Mouse (Mus musculus): Measurements from ENCODE around the gene Cchcr1. TPM values are rescaled to one million over a fixed set of nuclear protein-coding genes. Genes with fewer than 3 reads are reported as not detected.

Gene Cchcr1
- polyA plus RNA-seq, 1 experiment from 2014 or later, result 7.4 TPM

DNA sequence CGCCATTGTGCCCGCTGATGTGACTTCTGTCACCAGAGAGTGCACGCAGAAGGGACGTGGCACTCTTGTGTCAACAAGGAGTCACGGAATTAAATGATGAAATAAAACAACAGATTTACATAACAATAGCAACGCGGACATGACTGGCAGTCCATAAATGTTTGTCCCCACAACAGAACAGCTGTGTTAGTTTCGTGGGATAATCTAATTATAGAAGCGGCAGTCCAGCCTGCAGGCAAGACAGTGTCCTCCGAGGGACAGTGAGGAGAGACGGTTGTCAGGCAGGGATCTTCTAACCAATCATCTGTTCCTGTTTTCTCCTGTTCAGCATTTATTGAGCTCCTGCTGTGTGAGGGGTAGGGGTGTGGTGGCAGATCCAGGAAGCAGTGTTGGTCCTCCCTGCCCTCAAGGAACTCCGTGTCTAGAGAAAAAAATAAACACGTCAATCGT is 26.5 kb downstream of the Cchcr1 start:
- H3K9ac ChIP-seq, result no peak overlapping the region
- no peaks in the 10 kb centered on the region for H3K4me1 ChIP-seq (replicated peaks)
- H3K4me3 ChIP-seq (replicated peaks), result no peak overlapping the region
- H3K27ac ChIP-seq (replicated peaks), result no peak overlapping the region
- 0 out of 2 replicates have a peak, but pooled peaks cover 7% of the 10 kb centered on the region for H3K27me3 ChIP-seq
- no peaks in the 10 kb centered on the region for H3K36me3 ChIP-seq (replicated peaks)
- no peak overlapping the region for H3K4me2 ChIP-seq
- 55% methylated on average over 14 of the region's 14 CpGs for WGBS (ENCODE audit: insufficient replicate concordance)
- no peak for ATAC-seq (ENCODE audit: insufficient read depth)
- no peaks in the 10 kb centered on the region for H3K9me3 ChIP-seq (replicated peaks)

DNA sequence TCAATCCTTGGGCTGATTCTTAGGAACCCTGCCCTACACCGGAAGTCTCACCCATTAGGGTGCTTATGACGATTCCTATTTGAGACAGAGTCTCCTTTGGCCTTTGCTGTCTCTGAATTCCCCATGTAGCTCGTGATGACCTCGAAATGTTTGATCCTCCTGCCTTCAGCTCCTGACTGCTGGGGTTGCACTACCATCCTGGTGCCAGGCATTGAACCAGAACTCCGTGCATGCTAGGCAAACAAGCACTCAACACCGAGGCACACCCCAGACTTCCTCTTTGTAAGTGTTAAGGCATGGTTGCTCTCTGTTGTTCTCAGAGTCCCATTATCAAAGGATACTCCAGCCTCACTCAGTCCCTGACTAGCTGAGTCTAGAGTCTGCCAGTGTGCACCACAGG is 27.1 kb downstream of the Cchcr1 start:
- no peaks in the 10 kb centered on the region for H3K36me3 ChIP-seq (replicated peaks)
- H3K27me3 ChIP-seq, result 0 out of 2 replicates have a peak, but pooled peaks cover 7% of the 10 kb centered on the region
- H3K4me2 ChIP-seq, result no peak overlapping the region
- no peaks in the 10 kb centered on the region for H3K4me1 ChIP-seq (replicated peaks)
- no peak overlapping the region for H3K4me3 ChIP-seq (replicated peaks)
- no peak overlapping the region for H3K27ac ChIP-seq (replicated peaks)
- no peaks in the 10 kb centered on the region for H3K9me3 ChIP-seq (replicated peaks)
- 41% methylated on average over 6 of the region's 6 CpGs for WGBS (ENCODE audit: insufficient replicate concordance)
- H3K9ac ChIP-seq, result no peak overlapping the region
- no peak for ATAC-seq (ENCODE audit: insufficient read depth)

DNA sequence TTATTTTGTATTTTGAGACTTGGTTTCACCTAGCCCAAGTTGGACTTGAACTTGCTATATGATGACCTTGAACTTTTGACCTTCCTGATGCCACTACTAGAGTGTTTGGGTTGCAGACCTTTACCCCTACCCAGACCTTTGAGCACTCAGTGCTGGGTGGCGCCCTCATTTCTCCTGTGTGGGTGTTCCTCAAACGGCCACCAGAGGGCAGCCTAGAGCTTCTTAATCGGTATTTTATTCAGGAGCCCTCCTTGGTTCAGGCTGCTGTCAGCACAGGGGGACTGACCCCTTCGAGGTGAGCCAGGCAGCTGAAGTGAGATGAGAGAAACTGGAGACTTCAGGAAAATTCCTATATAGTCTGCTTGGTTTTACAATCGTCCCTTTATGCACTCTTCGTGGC is 27.8 kb downstream of the Cchcr1 start:
- Histone ChIP-seq H3K27ac (replicated peaks) (no peak overlapping the region), H3K9ac (no peak overlapping the region), H3K4me1 (replicated peaks) (no peaks in the 10 kb centered on the region), H3K36me3 (replicated peaks) (no peaks in the 10 kb centered on the region), H3K9me3 (replicated peaks) (no peaks in the 10 kb centered on the region), H3K4me2 (no peak overlapping the region), H3K27me3 (0 out of 2 replicates have a peak, but pooled peaks cover 4% of the 10 kb centered on the region), H3K4me3 (replicated peaks) (no peak overlapping the region)
- 34% methylated on average over 6 of the region's 6 CpGs for WGBS (ENCODE audit: insufficient replicate concordance)
- ATAC-seq (ENCODE audit: insufficient read depth), result no peak

DNA sequence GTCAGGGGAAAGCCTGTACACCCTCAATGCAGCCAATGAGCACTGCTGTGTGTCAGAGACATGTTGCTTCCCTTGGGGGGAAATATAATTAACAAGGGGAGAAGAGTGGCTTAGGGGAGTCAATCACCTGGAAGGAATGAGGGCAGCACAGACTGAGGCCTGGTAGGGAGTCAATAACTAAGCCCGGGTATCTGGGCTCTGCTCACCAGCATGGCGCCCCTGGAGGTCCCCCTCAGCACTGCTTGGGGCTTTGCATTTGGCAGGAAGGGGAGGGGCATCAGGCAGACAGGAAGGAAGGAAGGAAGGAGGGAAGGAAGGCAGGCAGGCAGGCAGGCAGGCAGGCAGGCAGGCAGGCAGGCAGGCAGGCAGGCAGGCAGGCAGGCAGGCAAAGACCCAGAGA is 30.6 kb downstream of the Cchcr1 start:
- Histone ChIP-seq H3K4me3 (replicated peaks) (no peak overlapping the region), H3K9me3 (replicated peaks) (no peaks in the 10 kb centered on the region), H3K4me1 (replicated peaks) (no peaks in the 10 kb centered on the region), H3K27me3 (0 out of 2 replicates have a peak, but pooled peaks cover 8% of the 10 kb centered on the region), H3K27ac (replicated peaks) (no peak overlapping the region), H3K4me2 (no peak overlapping the region), H3K9ac (no peak overlapping the region), H3K36me3 (replicated peaks) (no peaks in the 10 kb centered on the region)
- 58% methylated on average over 2 of the region's 2 CpGs for WGBS (ENCODE audit: insufficient replicate concordance)
- ATAC-seq (ENCODE audit: insufficient read depth), result no peak

DNA sequence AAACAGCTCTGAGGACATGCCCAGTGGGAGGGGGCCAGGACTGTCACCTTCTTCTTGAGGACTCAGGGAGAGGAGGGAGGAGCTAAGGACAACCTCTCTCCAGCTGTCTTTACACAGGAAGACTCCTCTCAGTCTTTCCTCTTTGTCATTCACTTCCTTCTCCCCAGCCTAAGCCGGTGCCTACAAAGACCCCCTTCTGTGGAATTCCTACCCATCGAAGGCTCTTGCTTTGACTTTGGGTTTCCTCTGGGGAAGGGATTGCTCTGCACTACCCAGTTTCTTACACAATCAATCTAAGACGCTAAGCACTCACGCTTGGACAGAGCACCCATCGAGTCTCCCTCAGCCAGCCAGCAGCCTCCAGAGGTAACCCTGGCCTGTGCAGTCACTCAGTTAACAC is 31.7 kb downstream of the Cchcr1 start:
- Histone ChIP-seq H3K4me1 (replicated peaks) (no peaks in the 10 kb centered on the region), H3K4me3 (replicated peaks) (no peak overlapping the region), H3K27ac (replicated peaks) (no peak overlapping the region), H3K9me3 (replicated peaks) (no peaks in the 10 kb centered on the region), H3K4me2 (no peak overlapping the region), H3K9ac (no peak overlapping the region), H3K36me3 (replicated peaks) (no peaks in the 10 kb centered on the region), H3K27me3 (0 out of 2 replicates have a peak, but pooled peaks cover 8% of the 10 kb centered on the region)
- WGBS (ENCODE audit: insufficient replicate concordance), result 17% methylated on average over 5 of the region's 5 CpGs
- no peak for ATAC-seq (ENCODE audit: insufficient read depth)

DNA sequence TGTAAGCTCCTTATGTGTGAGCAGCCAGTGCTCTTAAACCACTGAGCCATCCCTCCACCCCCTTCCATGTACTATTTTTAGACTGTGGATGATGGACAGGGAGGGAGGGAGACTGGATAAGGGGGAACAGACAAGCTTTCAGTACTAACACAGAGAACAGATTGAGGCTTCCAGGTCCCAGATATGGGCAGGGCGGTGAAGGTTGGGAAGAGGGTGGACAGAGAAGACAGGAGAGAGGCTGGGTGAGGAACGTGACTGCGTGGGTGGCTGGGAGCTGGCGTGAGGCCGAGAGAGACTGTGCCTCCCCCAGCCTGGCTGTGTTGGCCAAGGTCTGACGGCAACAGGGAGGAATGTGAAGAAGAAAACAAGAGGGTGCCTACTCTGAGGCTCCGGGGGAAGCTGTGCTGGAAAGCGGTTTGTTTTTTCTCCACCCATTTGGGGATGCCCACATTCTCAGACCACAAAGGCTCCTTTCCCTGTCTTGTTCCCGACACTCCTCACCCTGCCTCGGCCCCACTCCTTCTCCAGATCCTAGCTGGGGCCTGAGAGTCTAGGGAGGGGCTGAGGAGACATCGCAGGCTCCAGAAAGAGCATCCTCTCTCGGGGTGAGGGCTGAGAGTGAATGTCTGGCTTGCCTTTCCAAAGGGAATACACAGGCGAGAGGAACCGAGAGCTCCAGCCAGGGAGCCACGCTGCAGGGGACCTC is 32.7 kb downstream of the Cchcr1 start:
- Histone ChIP-seq H3K27me3 (0 out of 2 replicates have a peak, but pooled peaks cover 8% of the 10 kb centered on the region), H3K36me3 (replicated peaks) (no peaks in the 10 kb centered on the region), H3K4me1 (replicated peaks) (no peaks in the 10 kb centered on the region), H3K9ac (no peak overlapping the region), H3K4me3 (replicated peaks) (no peak overlapping the region), H3K9me3 (replicated peaks) (no peaks in the 10 kb centered on the region), H3K4me2 (no peak overlapping the region), H3K27ac (replicated peaks) (no peak overlapping the region)
- 55% methylated on average over 15 of the region's 15 CpGs for whole genome bisulfite sequencing (ENCODE audit: insufficient replicate concordance)
- no peak for ATAC-seq (ENCODE audit: insufficient read depth)

DNA sequence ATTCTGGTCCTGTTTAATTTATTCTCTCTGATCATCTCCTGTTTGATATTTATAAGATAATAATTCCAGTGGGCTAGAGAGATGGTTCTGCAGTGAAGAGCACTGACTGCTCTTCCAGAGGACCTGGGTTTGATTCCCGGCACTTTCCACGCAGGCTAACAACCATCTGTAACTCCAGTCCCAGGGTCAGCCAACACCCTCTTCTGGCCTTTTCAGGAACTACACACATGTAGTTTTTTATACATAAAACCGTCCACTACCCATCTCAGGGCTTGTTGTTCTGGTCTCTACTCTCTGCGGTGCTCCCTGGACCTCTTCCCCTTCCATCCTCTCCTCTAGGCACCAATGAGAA is 33.2 kb downstream of the Cchcr1 start:
- H3K36me3 ChIP-seq (replicated peaks), result no peaks in the 10 kb centered on the region
- H3K9me3 ChIP-seq (replicated peaks), result no peaks in the 10 kb centered on the region
- 0 out of 2 replicates have a peak, but pooled peaks cover 6% of the 10 kb centered on the region for H3K27me3 ChIP-seq
- no peak for ATAC-seq (ENCODE audit: insufficient read depth)
- no peak overlapping the region for H3K9ac ChIP-seq
- no peak overlapping the region for H3K27ac ChIP-seq (replicated peaks)
- H3K4me1 ChIP-seq (replicated peaks), result no peaks in the 10 kb centered on the region
- no peak overlapping the region for H3K4me3 ChIP-seq (replicated peaks)
- no peak overlapping the region for H3K4me2 ChIP-seq
- 77% methylated on average over 4 of the region's 4 CpGs for WGBS (ENCODE audit: insufficient replicate concordance)

DNA sequence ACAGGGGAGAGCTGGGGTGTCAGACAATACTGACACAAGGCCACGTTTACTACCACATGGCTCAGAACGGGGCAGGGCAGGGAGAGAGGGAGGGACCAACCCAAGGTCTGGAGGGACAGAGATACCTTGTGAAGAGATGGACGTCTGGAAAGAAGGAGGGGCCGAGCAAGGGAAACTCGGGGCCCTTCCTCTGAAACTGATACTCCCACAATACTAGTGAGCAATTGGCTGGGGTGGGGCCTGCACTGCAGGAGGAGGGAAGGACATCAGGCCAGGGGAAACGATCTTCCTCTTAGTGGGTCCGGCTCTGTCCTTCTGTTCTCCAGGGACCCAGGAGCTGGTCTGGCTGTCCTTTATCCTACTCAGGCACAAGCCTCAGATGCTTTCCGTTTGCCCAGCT is 34.0 kb downstream of the Cchcr1 start:
- no peak overlapping the region for H3K4me3 ChIP-seq (replicated peaks)
- no peak for ATAC-seq (ENCODE audit: insufficient read depth)
- WGBS (ENCODE audit: insufficient replicate concordance), result 42% methylated on average over 8 of the region's 8 CpGs
- no peaks in the 10 kb centered on the region for H3K36me3 ChIP-seq (replicated peaks)
- H3K27ac ChIP-seq (replicated peaks), result no peak overlapping the region
- no peaks in the 10 kb centered on the region for H3K9me3 ChIP-seq (replicated peaks)
- H3K4me1 ChIP-seq (replicated peaks), result no peaks in the 10 kb centered on the region
- H3K9ac ChIP-seq, result no peak overlapping the region
- 0 out of 2 replicates have a peak, but pooled peaks cover 3% of the 10 kb centered on the region for H3K27me3 ChIP-seq
- no peak overlapping the region for H3K4me2 ChIP-seq

DNA sequence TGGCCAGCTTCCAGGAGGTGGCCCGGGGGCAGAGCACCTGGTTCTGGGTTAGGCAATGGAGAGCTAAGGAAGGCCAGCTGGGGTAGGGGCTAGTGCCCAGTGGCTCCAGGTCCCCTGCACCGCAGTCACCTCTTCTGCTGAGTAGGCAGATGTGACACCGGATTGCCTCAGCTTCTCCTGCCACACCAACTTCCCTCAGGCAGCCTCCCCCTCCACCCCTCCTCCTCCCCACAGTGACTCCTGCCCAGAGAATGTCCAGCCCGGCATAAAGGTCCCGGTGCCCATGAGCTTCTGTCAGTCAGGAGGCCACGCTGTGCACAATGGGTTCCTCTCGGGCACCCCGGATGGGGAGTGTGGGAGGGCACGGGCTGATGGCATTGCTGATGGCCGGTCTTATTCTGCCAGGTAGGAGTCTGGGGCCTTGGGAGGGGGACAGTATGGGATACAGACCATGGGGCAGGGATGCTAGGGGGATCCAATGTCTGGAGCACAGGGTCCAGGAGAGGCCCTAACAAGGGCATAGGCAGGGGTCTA is 35.0 kb downstream of the Cchcr1 start, which contains the start of gene Cdsn:
Gene Cdsn (plus strand): TSS at position 248 of the 534 bp plus-strand sequence.
- Histone ChIP-seq H3K4me1 (replicated peaks) (no peaks in the 10 kb centered on the region), H3K9ac (no peak within 1 kb of the TSS)
- ATAC-seq (ENCODE audit: insufficient read depth), result no peak

DNA sequence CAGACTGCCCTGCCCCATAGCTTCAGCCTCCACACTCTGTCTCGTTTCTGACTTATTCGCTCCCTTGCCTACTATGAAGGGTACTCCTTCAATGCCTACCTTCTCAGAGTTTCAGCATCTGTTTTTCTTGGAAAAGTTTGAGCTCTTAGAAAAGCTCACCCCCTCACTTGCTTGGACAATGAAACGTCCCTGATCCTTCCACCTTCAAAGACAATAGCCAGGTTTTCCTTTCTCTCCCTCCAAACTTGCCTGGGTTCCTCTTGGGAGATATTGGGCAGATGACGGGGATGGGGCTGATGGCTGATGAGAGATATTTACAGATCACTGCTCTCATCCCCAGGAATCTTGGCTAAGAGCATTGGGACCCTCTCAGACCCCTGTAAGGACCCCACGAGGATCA is 37.4 kb downstream of the Cchcr1 start:
- 63% methylated on average over 5 of the region's 5 CpGs for WGBS (ENCODE audit: insufficient replicate concordance)
- no peak overlapping the region for H3K4me2 ChIP-seq
- no peaks in the 10 kb centered on the region for H3K9me3 ChIP-seq (replicated peaks)
- H3K4me3 ChIP-seq (replicated peaks), result no peak overlapping the region
- no peak overlapping the region for H3K9ac ChIP-seq
- ATAC-seq (ENCODE audit: insufficient read depth), result no peak
- H3K36me3 ChIP-seq (replicated peaks), result no peaks in the 10 kb centered on the region
- no peaks in the 10 kb centered on the region for H3K4me1 ChIP-seq (replicated peaks)
- H3K27ac ChIP-seq (replicated peaks), result no peak overlapping the region
- H3K27me3 ChIP-seq, result 0 out of 2 replicates have a peak, but pooled peaks cover 3% of the 10 kb centered on the region

More for the DNA sequence above, 35.0 kb downstream of the Cchcr1 start, which contains the start of gene Cdsn:
- H3K4me2 ChIP-seq, result no peak within 1 kb of the TSS
- 0 out of 2 replicates have a peak, but pooled peaks cover 3% of the 10 kb centered on the region for H3K27me3 ChIP-seq
- WGBS (ENCODE audit: insufficient replicate concordance), result 63% methylated on average over 10 of the region's 10 CpGs
- H3K9me3 ChIP-seq (replicated peaks), result no peaks in the 10 kb centered on the region
- H3K27ac ChIP-seq (replicated peaks), result no peak within 1 kb of the TSS
- H3K36me3 ChIP-seq (replicated peaks), result no peaks in the 10 kb centered on the region
- no peak within 1 kb of the TSS for H3K4me3 ChIP-seq (replicated peaks)

DNA sequence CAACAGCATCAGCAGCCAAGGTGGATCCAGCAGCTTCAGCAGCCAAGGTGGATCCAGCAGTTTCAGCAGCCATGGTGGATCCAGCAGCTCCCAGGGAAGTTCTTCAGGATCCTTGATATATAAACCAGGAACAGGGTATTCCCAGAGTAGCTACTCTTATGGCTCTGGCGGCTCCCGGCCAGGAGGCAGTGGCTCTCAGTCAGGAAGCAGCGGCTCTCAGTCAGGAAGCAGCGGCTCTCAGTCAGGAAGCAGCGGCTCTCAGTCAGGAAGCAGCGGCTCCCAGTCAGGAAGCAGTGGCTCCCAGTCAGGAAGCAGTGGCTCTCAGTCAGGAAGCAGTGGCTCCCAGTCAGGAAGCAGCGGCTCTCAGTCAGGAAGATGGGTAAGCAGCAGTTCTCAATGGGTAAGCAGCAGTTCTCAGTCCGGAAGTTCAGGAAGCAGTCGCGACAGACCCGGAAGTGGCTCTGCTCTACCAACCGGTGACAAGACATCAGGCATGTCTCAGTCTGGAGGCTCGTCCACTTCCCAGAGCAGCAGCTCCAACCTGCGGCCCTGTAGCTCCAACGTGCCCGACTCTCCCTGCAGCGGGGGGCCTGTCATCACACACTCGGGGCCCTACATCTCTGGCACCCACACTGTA is 38.0 kb downstream of the Cchcr1 start:
- 72% methylated on average over 18 of the region's 18 CpGs for WGBS (ENCODE audit: insufficient replicate concordance)
- H3K36me3 ChIP-seq (replicated peaks), result no peaks in the 10 kb centered on the region

More for the DNA sequence above, 38.0 kb downstream of the Cchcr1 start:
- H3K27ac ChIP-seq (replicated peaks), result no peak overlapping the region
- no peak overlapping the region for H3K4me2 ChIP-seq
- H3K27me3 ChIP-seq, result 0 out of 2 replicates have a peak, but pooled peaks cover 2% of the 10 kb centered on the region
- H3K4me3 ChIP-seq (replicated peaks), result no peak overlapping the region
- H3K9ac ChIP-seq, result no peak overlapping the region
- H3K9me3 ChIP-seq (replicated peaks), result no peaks in the 10 kb centered on the region
- no peaks in the 10 kb centered on the region for H3K4me1 ChIP-seq (replicated peaks)
- ATAC-seq (ENCODE audit: insufficient read depth), result no peak
